Mouse (Mus musculus) lung, adult 18-20 months (tissue): ENCODE measurements around the gene Krt4.

Experiments
- DNase-seq, 2 experiments: peaks; one replicate each; pipeline ENCODE4 v3.0.0; 2022; ENCODE audit warnings: mixed read lengths in 2 of 2

Gene Krt4

DNA sequence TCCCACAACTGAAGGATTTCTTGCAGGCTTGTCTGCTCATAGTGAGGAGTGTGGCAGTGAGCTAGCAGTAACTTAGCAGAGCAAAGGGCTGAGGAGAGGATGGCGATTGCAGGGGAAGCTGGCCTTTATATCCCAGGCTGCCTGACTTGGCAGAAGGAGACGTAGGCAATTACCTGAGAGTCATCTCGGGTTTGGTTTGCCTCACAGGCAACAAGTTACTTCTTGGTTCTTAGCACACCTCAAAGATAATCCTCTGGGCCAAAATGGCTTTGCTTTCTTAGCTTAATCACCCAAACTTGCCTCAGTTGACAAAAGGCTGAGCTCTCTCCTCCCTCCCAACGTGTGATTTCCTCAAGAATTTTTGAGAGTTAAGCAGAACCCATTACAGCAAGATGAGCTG, 31.7 kb downstream of the Krt4 start, which contains the start of gene Krt76:
Gene Krt76 (minus strand): TSS at position 101 of the 400 bp plus-strand sequence.
- no peak for DNase-seq

DNA sequence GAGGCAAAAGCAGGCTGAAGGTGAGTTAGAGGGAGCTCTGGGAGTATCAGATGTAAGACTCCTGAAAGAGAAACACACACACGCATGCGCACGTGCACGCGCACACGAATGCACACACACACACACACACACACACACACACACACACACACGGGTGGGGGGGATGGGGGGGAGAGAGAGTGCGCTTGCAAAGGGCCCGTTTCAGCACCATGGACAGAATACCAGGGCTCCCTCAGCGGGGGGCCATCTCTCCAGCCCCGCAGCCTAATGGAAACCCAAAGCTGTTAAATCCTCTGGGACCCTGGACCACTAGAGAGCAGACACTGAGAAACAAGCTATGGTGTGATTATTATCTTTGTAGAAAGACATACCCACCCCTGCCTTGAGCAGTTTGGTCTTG, 44.8 kb downstream of the Krt4 start:
- no peak for DNase-seq

DNA sequence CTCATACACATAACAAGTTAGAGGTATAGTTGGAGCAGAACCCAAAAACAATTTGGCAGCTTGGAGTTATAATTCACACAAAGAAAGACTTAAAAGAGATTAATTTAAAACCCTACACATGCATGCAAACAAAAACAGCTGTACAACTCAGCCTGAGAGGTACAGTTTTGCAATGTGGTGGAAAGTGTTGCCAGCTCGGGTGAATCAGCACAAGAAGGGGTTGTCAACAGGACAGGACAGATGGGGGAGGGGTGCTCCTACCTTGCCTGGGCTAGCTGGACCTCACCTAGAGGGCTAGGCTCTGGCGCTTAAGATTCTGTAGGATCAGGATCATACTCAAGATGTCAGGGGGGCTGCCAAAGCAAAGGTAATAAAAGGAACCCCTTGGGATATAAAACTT, 46.5 kb downstream of the Krt4 start:
- no peak for DNase-seq

DNA sequence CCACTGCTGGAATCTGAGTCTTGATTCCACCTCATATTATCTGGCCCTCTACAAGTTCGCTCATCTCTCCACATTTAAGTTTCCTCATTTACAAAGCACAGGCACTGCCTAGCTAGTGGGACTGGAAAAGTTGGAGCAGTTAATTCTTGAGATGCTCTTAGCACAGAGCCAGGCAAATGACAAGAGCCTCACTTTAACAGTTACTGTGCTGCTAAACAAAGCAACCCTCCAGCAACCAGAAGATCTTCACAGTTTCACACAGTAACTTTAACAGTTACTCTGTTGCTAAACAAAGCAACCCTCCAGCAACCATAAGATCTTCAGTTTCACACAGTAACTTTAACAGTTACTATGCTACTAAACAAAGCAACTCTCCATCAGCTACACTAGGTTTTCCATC, 50.2 kb downstream of the Krt4 start:
- DNase-seq: no peak

DNA sequence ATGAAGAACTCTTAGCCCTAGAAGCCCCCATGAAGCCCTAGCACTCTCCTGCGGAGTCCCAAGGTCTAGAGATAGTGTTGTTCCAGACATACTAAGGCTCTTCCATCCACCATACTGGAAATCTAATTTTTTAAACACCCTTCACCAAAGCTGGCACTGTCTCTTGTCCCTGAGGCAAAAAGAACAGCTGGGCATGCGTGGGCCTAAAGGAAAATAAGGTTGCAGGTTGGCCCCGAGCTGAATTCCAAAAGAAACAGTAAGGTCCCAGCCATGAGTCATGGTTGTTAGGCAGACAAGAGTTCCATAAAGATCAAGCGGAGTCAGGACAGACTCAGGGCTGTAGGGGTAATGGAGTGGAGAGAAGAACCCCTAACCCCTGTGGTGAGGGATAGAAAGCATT, 51.3 kb downstream of the Krt4 start:
- DNase-seq: no peak

DNA sequence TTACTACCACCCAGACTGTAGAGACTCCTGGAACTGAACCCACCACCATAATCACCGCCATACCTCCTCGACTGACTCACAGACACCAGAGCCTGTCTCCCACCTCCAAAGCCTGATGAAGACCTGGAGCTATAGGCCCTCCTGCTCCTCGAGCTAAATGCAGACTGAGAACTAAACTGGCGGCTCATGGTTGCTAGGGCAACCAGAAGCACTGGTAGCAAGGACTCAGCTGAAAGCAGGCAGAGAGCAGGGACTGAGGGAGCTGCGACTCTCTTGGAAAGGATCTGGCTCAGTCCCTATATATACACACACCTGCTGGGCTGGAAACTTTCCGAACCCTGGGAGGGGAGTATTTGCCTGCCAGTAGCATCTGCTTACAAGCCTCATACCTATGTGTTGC, 55.1 kb downstream of the Krt4 start, which contains the start of gene Krt77:
Gene Krt77 (minus strand): TSS at position 275 of the 400 bp plus-strand sequence.
- DNase-seq: no peak
